Mouse (Mus musculus) embryo, embryonic 9.5 days (tissue): ENCODE data around the gene Gm20816.
"Not testable (repeated sequence)": the region's sequence is repeated elsewhere in the genome, so short reads cannot be mapped to it uniquely, and the experiment has no call there.

Source experiments
- DNase-seq: peaks from one replicate; pipeline ENCODE4 v3.0.0-alpha.2; 2017; ENCODE audit errors: extremely low spot score

The Gm20816 gene

DNA sequence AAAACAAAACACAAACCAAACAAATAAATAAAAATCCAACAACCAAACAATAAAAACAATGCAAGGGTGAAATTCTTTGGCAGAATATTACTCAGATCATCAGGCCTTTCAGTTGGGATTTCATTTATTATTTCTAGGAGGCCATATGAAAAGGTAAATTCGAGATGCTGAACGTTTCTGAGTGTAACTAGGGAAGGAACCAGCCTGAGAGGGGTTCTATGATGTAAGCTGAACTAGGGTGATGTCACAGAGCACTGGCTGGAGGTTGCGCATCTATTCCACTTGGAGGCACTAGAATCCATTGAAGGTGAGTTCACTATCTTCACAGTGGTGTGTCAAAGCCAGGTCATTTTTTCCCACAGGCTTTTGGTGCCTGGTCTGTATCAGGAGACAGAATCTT is at the start of gene Gm20816:
Gm20816 (plus strand) TSS at position 301 of the 400 bp plus-strand sequence.
- not testable (repeated sequence) for DNase-seq
